Mouse (Mus musculus) heart, embryonic 15.5 days (tissue): ENCODE measurements around the gene Sept6. TPM values are rescaled to one million over a fixed set of nuclear protein-coding genes. Genes with fewer than 3 reads are reported as not detected.
A peak's percentile ranks its signal among the peaks of the same experiment; 100 is the strongest.

Experiments
- ATAC-seq: fragments of 200-750 bp; cut with Nextera tagmentation; replicated peaks from 2 replicates; pipeline ENCODE4 v1.8.0; 2017; ENCODE audit warnings: low read depth, moderate TSS enrichment; ENCODE audit not compliant: insufficient number of reproducible peaks, insufficient read depth, low FRiP score
- H3K27ac ChIP-seq: fragments of 300-500 bp; sonication (generic); 2 replicates; pipeline ENCODE4 v1.5.1; 2015; ENCODE audit warnings: mild to moderate bottlenecking, inconsistent platforms
- H3K27me3 ChIP-seq: fragments of 300-500 bp; sonication (generic); 2 replicates; pipeline ENCODE4 v1.6.1; 2015; ENCODE audit warnings: inconsistent platforms
- H3K36me3 ChIP-seq: fragments of 300-500 bp; sonication (generic); 2 replicates; pipeline ENCODE4 v1.6.1; 2015; ENCODE audit warnings: mild to moderate bottlenecking, inconsistent platforms
- H3K4me1 ChIP-seq: fragments of 300-500 bp; sonication (generic); replicated peaks from 2 replicates; pipeline ENCODE4 v1.6.1; 2015; ENCODE audit warnings: inconsistent platforms
- H3K4me2 ChIP-seq: fragments of 300-500 bp; sonication (generic); 2 replicates; pipeline ENCODE4 v1.6.1; 2015; ENCODE audit warnings: inconsistent platforms, mild to moderate bottlenecking, moderate library complexity
- H3K4me3 ChIP-seq: fragments of 300-500 bp; sonication (generic); 2 replicates; pipeline ENCODE4 v1.5.1; 2015; ENCODE audit warnings: mild to moderate bottlenecking, inconsistent platforms
- H3K9ac ChIP-seq: fragments of 300-500 bp; sonication (generic); 2 replicates; pipeline ENCODE4 v1.6.1; 2015; ENCODE audit warnings: mild to moderate bottlenecking, inconsistent platforms
- H3K9me3 ChIP-seq: fragments of 300-500 bp; sonication (generic); replicated peaks from 2 replicates; pipeline ENCODE4 v1.6.1; 2016; ENCODE audit warnings: inconsistent platforms
- WGBS: fragments of 180-500 bp; shearing (Covaris S2); methylation state at CpG from one replicate; pipeline ENCODE4 v1.1.7; 2015; ENCODE audit warnings: mixed read lengths; 5-methylcytosine and 5-hydroxymethylcytosine counted together
- polyA plus RNA-seq: library from polyadenylated mRNA; unstranded; fragments of >200 nt; fragmentation: Nextera tagmentation; extraction: Ambion mirVana; gene quantifications from 2 replicates; pipeline ENCODE4 v1.2.1, GENCODE M21; 2015

Sept6 gene
- polyA plus RNA-seq, 1 experiment from 2014 or later, result 46.1 TPM

- WGBS, result 53% methylated on average over 4 of the region's 4 CpGs
- peak overlapping the region; percentile 70 for H3K4me3 ChIP-seq
Measured at GRCm38 (mm10) chrX:36987851-36988250, 3.7 kb downstream of the Sept6 start.

GRCm38 (mm10) chrX:36985041-36985440, 6.6 kb downstream of the Sept6 start:
- Histone ChIP-seq H3K27me3 (no peaks in the 10 kb centered on the region), H3K27ac (no peak overlapping the region), H3K36me3 (no peaks in the 10 kb centered on the region), H3K4me2 (no peak overlapping the region), H3K4me3 (no peak overlapping the region), H3K9me3 (no peaks in the 10 kb centered on the region), H3K9ac (no peak overlapping the region), H3K4me1 (peaks cover 22% of the 10 kb centered on the region)
- 52% methylated on average over 3 of the region's 3 CpGs for WGBS
- ATAC-seq, result no peak

More at GRCm38 (mm10) chrX:36987851-36988250, 3.7 kb downstream of the Sept6 start:
- Histone ChIP-seq H3K27ac (no peak overlapping the region), H3K9me3 (no peaks in the 10 kb centered on the region), H3K9ac (0 out of 2 replicates have a peak overlapping the region, but pooled peaks have one; percentile 71), H3K36me3 (no peaks in the 10 kb centered on the region), H3K4me2 (peak overlapping the region; percentile 73), H3K4me1 (peaks cover 19% of the 10 kb centered on the region), H3K27me3 (no peaks in the 10 kb centered on the region)
- ATAC-seq, result no peak

DNA sequence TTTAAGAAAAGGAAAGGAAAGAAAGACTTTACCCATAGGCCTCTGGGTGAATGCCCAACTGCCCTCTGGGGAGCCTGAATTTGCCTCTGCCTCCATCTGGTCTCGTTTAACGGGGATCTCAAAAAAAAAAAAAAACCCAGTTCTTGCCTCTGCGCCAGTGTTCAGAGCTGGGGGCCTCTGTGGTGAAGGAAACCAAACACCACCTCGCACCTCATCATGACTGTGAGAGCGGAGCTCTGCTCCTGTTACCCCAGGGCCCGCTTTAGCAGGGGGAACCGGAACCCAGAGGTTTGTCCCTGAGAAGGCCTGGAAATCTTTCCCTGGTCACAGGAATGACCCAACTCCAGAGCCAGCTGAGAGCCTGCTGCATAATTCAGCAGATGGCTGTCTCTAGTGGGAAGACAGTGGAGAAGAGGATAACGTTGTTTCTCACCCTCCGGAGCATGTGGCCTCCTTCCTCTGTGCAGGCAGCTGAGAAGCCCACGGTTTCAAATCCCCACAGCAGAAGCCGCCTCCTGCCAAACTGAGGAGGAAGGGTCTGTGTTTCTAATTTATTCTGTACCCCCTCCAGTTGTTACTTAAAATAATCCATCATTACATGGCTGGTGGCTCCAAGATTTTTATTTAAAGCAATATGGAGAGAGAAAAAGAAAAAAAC, 7.8 kb downstream of the Sept6 start:
- 45% methylated on average over 11 of the region's 11 CpGs for WGBS
- peak overlapping the region; percentile 36 for H3K4me2 ChIP-seq
- peak overlapping the region; percentile 78 for H3K27ac ChIP-seq
- no peaks in the 10 kb centered on the region for H3K27me3 ChIP-seq
- 0 out of 2 replicates have a peak overlapping the region, but pooled peaks have one; percentile 28 for H3K9ac ChIP-seq
- H3K4me1 ChIP-seq, result peaks cover 22% of the 10 kb centered on the region
- 0 out of 2 replicates have a peak, but pooled peaks have one; percentile 24 for ATAC-seq
- H3K9me3 ChIP-seq, result no peaks in the 10 kb centered on the region
- no peaks in the 10 kb centered on the region for H3K36me3 ChIP-seq
- no peak overlapping the region for H3K4me3 ChIP-seq

DNA sequence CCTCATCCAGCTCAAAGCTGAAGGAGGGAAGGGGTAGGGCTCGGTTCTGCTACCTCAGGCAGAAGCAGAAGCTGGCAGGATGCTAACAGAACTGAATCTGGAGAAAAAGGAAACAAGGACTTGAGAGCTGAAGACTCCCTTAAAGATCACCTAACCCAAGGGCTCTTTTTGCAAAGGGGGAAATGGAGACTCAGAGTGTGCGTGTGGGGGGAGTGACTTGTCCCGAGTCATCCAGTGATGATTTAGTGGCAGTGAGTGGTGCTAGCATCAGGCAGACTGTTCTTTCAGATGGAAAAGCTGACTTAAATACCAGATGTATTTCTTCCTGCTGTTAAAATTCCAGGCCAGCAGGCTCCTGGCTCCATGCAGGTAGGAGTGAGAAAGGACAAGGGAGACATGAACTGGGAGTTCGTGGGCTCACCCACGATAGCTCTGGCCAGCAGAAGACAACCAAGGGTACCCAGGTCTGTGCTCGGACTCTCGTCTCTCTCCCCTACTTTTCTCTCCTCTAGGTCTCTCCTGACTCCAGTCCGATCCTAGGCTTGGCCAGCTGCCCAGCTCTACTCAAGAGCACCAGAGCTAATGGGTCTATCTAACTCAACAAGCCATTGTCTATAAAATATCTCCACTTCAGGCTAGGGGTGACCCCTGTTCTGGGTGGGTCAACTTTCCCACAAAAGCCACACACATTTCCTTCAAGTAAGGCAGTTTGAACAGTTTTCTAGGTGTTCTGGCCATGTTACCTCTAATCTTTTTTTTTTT, 8.5 kb downstream of the Sept6 start:
- ATAC-seq, result peak; percentile 73
- H3K9ac ChIP-seq, result no peak overlapping the region
- 32% methylated on average over 8 of the region's 8 CpGs for whole genome bisulfite sequencing
- no peaks in the 10 kb centered on the region for H3K27me3 ChIP-seq
- H3K4me2 ChIP-seq, result peak overlapping the region; percentile 36; the same call in 1 of the 2 replicates
- H3K27ac ChIP-seq, result peak overlapping the region; percentile 78
- H3K4me1 ChIP-seq, result peaks cover 22% of the 10 kb centered on the region
- no peaks in the 10 kb centered on the region for H3K36me3 ChIP-seq
- no peak overlapping the region for H3K4me3 ChIP-seq
- no peaks in the 10 kb centered on the region for H3K9me3 ChIP-seq

DNA sequence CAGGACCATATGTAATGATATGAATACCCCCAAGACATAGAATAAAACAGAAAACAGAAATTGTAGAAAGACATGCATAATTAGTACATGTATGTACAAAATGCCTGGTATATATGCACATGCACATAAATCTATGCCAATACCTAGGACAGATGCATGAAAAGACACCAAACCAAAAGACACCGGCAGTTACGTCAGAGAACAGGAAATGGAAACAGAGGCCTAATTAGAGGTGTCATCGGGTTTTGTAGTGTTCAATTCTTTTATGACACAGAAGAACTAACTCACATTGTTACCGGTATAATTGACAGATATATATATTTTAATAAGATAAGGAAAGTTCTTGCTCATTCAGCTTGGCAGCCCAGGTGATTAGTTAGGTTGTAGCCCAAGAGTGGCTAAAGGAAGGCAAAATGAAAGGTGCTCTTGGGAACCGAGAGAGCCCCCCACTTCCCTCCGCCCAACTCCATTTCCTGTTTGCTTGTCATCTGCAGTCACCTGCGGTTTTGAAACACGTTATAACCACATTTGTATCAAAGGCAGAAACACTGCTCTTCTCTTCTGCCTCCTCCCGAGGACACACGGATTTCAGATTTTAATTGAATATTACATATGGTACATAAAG, 10.9 kb downstream of the Sept6 start:
- 71% methylated on average over 10 of the region's 10 CpGs for WGBS
- H3K27ac ChIP-seq, result no peak overlapping the region
- H3K4me2 ChIP-seq, result no peak overlapping the region
- no peak for ATAC-seq
- no peaks in the 10 kb centered on the region for H3K9me3 ChIP-seq
- H3K4me1 ChIP-seq, result peaks cover 23% of the 10 kb centered on the region
- no peak overlapping the region for H3K4me3 ChIP-seq
- no peaks in the 10 kb centered on the region for H3K36me3 ChIP-seq
- H3K9ac ChIP-seq, result no peak overlapping the region
- H3K27me3 ChIP-seq, result no peaks in the 10 kb centered on the region

DNA sequence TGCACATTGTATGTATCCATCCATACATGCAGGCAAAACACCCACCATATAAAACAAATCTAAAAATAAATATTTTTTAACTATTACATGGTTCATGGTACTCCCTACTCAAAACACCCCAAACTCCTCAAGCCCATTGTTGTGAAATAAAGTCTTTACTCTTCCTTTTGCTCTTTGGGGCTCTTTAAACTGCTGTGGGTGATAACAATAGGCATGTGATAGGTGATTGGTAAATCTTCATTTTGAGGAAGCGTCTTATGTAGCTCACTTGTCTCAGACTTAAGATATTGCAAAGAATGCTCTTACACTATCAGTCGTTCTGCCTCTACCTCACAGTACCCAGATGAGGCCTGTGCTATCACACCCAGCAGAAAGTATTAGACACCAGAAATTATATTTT, 13.7 kb downstream of the Sept6 start:
- ATAC-seq, result no peak
- H3K9me3 ChIP-seq, result no peaks in the 10 kb centered on the region
- peaks cover 22% of the 10 kb centered on the region for H3K4me1 ChIP-seq
- H3K4me3 ChIP-seq, result no peak overlapping the region
- H3K27ac ChIP-seq, result no peak overlapping the region
- H3K9ac ChIP-seq, result no peak overlapping the region
- H3K27me3 ChIP-seq, result no peaks in the 10 kb centered on the region
- H3K4me2 ChIP-seq, result no peak overlapping the region
- H3K36me3 ChIP-seq, result no peaks in the 10 kb centered on the region
- WGBS, result 53% methylated on average over 2 of the region's 2 CpGs

DNA sequence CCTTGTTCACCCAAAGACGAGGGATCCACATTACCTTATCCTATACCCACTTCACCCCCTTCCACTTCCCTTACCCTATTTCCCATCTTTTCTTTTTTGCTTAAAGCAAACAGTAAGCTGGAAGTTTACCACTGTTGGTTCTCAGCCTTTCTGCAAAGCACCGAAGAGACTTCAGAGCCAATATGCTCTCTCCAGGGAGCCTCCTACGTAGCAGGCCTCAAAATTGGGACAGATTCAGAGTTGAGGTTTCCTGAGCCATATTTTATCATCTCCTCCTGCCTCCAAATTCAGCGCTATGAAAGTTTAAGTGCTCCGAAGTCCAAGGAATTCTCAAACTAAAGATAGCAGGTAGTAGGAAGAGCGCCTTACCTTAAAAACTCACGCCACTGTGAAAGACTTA, 14.6 kb downstream of the Sept6 start:
- Histone ChIP-seq H3K36me3 (no peaks in the 10 kb centered on the region), H3K27ac (no peak overlapping the region), H3K4me1 (peaks cover 23% of the 10 kb centered on the region), H3K9me3 (no peaks in the 10 kb centered on the region), H3K4me2 (no peak overlapping the region), H3K27me3 (no peaks in the 10 kb centered on the region), H3K4me3 (no peak overlapping the region), H3K9ac (no peak overlapping the region)
- ATAC-seq, result no peak
- WGBS, result 77% methylated on average over 7 of the region's 7 CpGs

- 82% methylated on average over 4 of the region's 4 CpGs for WGBS
- H3K9ac ChIP-seq, result no peak overlapping the region
- H3K27ac ChIP-seq, result peak overlapping the region; percentile 85; the same call in 1 of the 2 replicates
- no peak overlapping the region for H3K4me2 ChIP-seq
- no peak for ATAC-seq
- H3K4me1 ChIP-seq, result peaks cover 23% of the 10 kb centered on the region
- H3K36me3 ChIP-seq, result no peaks in the 10 kb centered on the region
- no peak overlapping the region for H3K4me3 ChIP-seq
- H3K27me3 ChIP-seq, result no peaks in the 10 kb centered on the region
- no peaks in the 10 kb centered on the region for H3K9me3 ChIP-seq
Measured at GRCm38 (mm10) chrX:36976272-36976671, 15.3 kb downstream of the Sept6 start.

DNA sequence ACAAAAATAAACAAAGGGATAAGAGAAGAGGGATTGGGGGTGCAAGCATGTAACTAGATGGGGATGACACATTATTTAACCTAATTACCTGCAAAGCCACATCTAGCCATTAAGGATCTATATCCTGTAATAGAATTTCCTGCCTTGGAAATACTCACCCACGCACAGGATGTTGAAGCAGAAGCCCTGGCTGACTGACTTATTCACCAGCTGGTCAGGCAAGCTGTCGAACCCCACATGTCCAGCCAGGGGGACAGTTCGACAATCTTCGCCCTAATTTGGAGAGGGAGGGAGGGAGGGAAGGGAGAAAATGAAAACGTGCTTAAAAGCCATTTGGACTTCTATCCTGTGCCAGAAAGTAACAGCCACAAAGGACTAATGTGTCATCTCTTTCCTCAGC, 16.7 kb downstream of the Sept6 start:
- Histone ChIP-seq H3K9me3 (no peaks in the 10 kb centered on the region), H3K4me3 (no peak overlapping the region), H3K27ac (peak overlapping the region; percentile 85), H3K4me1 (peaks cover 23% of the 10 kb centered on the region), H3K27me3 (no peaks in the 10 kb centered on the region), H3K9ac (no peak overlapping the region), H3K4me2 (no peak overlapping the region), H3K36me3 (no peaks in the 10 kb centered on the region)
- 32% methylated on average over 5 of the region's 5 CpGs for WGBS
- no peak for ATAC-seq

- no peak overlapping the region for H3K9ac ChIP-seq
- H3K4me3 ChIP-seq, result no peak overlapping the region
- H3K4me2 ChIP-seq, result no peak overlapping the region
- peak overlapping the region; percentile 85 for H3K27ac ChIP-seq
- peaks cover 25% of the 10 kb centered on the region for H3K4me1 ChIP-seq
- 40% methylated on average over 5 of the region's 5 CpGs for WGBS
- ATAC-seq, result peak; percentile 81
- H3K36me3 ChIP-seq, result no peaks in the 10 kb centered on the region
- H3K9me3 ChIP-seq, result no peaks in the 10 kb centered on the region
- no peaks in the 10 kb centered on the region for H3K27me3 ChIP-seq
Measured at GRCm38 (mm10) chrX:36972951-36973471, 18.6 kb downstream of the Sept6 start.

DNA sequence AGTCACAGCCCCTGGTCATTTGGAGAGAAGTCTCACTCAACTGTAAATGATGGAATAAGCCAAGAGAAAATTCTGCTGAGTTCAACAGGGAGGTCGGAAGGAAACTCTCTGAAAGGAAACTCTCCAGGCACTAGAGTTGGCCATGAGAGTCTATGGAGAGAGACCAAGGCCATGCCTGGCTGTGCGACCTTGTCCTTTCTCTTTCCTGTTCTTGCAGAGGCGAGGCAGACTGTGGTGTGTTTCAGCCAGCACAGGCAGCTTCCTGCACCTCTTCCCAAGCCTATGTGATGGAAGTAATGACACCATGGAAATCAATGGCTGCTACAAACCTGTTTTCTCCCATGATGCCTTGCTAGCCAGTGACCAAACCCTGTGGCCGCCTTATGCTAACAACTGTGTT, 20.4 kb downstream of the Sept6 start:
- H3K27me3 ChIP-seq, result no peaks in the 10 kb centered on the region
- no peaks in the 10 kb centered on the region for H3K36me3 ChIP-seq
- H3K9ac ChIP-seq, result no peak overlapping the region
- 0 out of 2 replicates have a peak overlapping the region, but pooled peaks have one; percentile 85 for H3K27ac ChIP-seq
- 74% methylated on average over 4 of the region's 4 CpGs for WGBS
- ATAC-seq, result no peak
- H3K4me2 ChIP-seq, result no peak overlapping the region
- no peak overlapping the region for H3K4me3 ChIP-seq
- H3K9me3 ChIP-seq, result no peaks in the 10 kb centered on the region
- peaks cover 22% of the 10 kb centered on the region for H3K4me1 ChIP-seq
